Mouse (Mus musculus) hindbrain, postnatal 0 days (tissue): Measurements from ENCODE around the gene Spint1. TPM values are rescaled to one million over a fixed set of nuclear protein-coding genes. Genes with fewer than 3 reads are reported as not detected.

Source experiments
- ATAC-seq: fragments of 200-750 bp; cut with Nextera tagmentation; 2 replicates; pipeline ENCODE4 v1.8.0; 2017; ENCODE audit warnings: mild to moderate bottlenecking, moderate TSS enrichment, moderate library complexity
- DNase-seq: peaks from one replicate; pipeline ENCODE4 v3.0.0-alpha.2; 2015; ENCODE audit warnings: low spot score
- H3K27ac ChIP-seq: fragments of 300-500 bp; sonication (generic); 2 replicates; pipeline ENCODE4 v1.5.1; 2014; ENCODE audit warnings: mild to moderate bottlenecking
- H3K27me3 ChIP-seq: fragments of 300-500 bp; sonication (generic); 2 replicates; pipeline ENCODE4 v1.6.1; 2014; ENCODE audit warnings: low read length, mixed read lengths; ENCODE audit not compliant: insufficient read depth
- H3K36me3 ChIP-seq: fragments of 300-500 bp; sonication (generic); 2 replicates; pipeline ENCODE4 v1.6.1; 2014; ENCODE audit warnings: low read length, mixed read lengths; ENCODE audit not compliant: insufficient read depth
- H3K4me1 ChIP-seq: fragments of 300-500 bp; sonication (generic); 2 replicates; pipeline ENCODE4 v1.6.1; 2014; ENCODE audit warnings: antibody characterized with exemption, low read length, mixed read lengths; ENCODE audit not compliant: insufficient read depth
- H3K4me2 ChIP-seq: fragments of 300-500 bp; sonication (generic); 2 replicates; pipeline ENCODE4 v1.6.1; 2014; ENCODE audit warnings: low read depth, mild to moderate bottlenecking, low read length, moderate library complexity, mixed read lengths
- H3K4me3 ChIP-seq: fragments of 300-500 bp; sonication (generic); 2 replicates; pipeline ENCODE4 v1.5.1; 2014; ENCODE audit warnings: low read length
- H3K9ac ChIP-seq: fragments of 300-500 bp; sonication (generic); replicated peaks from 2 replicates; pipeline ENCODE4 v1.6.1; 2014; ENCODE audit warnings: mild to moderate bottlenecking, low read length, moderate library complexity, mixed read lengths
- H3K9me3 ChIP-seq: fragments of 300-500 bp; sonication (generic); 2 replicates; pipeline ENCODE4 v1.6.1; 2016; ENCODE audit warnings: low read length, mixed read lengths
- CTCF ChIP-seq: IDR thresholded peaks from 2 replicates; pipeline ENCODE4 v1.5.1; 2016; ENCODE audit warnings: antibody characterized with exemption, control low read depth, low read depth
- WGBS: fragments of 180-500 bp; shearing (Covaris S2); extraction: QIAGEN DNeasy Blood & Tissue Kit; methylation state at CpG from one replicate; pipeline ENCODE4 v1.1.7; 2014; 5-methylcytosine and 5-hydroxymethylcytosine counted together
- polyA plus RNA-seq: library from polyadenylated mRNA; unstranded; fragments of >200 nt; fragmentation: Nextera tagmentation; extraction: Ambion mirVana; gene quantifications from 2 replicates; pipeline ENCODE4 v1.2.1, GENCODE M21; 2015
- total RNA-seq: library from RNA; depleted of rRNA; stranded (reverse); fragments of >200 nt; gene quantifications from 2 replicates; pipeline ENCODE4 v1.2.3, GENCODE M21; 2014; rRNA removed

The Spint1 gene
- total and polyA plus RNA-seq, 2 experiments from 2014 or later: 1.1 to 3.0 TPM

- peak; percentile 81 for TF ChIP-seq CTCF
- Histone ChIP-seq H3K4me2 (no peak overlapping the region), H3K9me3 (no peaks in the 10 kb centered on the region), H3K4me3 (no peak overlapping the region), H3K4me1 (peaks cover 4% of the 10 kb centered on the region; the same call in 1 of the 2 replicates), H3K27me3 (no peaks in the 10 kb centered on the region), H3K9ac (no peak overlapping the region), H3K36me3 (peaks cover 34% of the 10 kb centered on the region), H3K27ac (no peak overlapping the region)
- WGBS: 45% methylated on average over 5 of the region's 5 CpGs
- ATAC-seq (no peak), DNase-seq (peak; percentile 84)
These were observed 61.2 kb downstream of the Spint1 start for GRCm38 (mm10) chr2:119298330-119298729.

GRCm38 (mm10) chr2:119298839-119299238 is 61.7 kb downstream of the Spint1 start:
- no peak overlapping the region for H3K4me2 ChIP-seq
- no peak for TF ChIP-seq CTCF
- peaks cover 4% of the 10 kb centered on the region; the same call in 1 of the 2 replicates for H3K4me1 ChIP-seq
- 86% methylated on average over 2 of the region's 2 CpGs for WGBS
- DNase-seq: no peak
- no peak for ATAC-seq
- no peaks in the 10 kb centered on the region for H3K9me3 ChIP-seq
- H3K27me3 ChIP-seq: no peaks in the 10 kb centered on the region
- H3K4me3 ChIP-seq: no peak overlapping the region
- peaks cover 29% of the 10 kb centered on the region; the same call in 1 of the 2 replicates for H3K36me3 ChIP-seq
- no peak overlapping the region for H3K27ac ChIP-seq
- no peak overlapping the region for H3K9ac ChIP-seq

Other genes starting within 250 kb of the Spint1 start
- gene Ccdc32, start 208.0 kb upstream of the Spint1 start, total RNA-seq: 26.1 and 33.1 TPM in 2 replicates
- gene Ccdc32, start 208.0 kb upstream of the Spint1 start, polyA plus RNA-seq: 47.7 and 47.9 TPM in 2 replicates
- 10.4 and 11.2 TPM in 2 replicates for gene Rpusd2, start 202.6 kb upstream of the Spint1 start, total RNA-seq
- 3.3 and 4.5 TPM in 2 replicates for gene Rpusd2, start 202.6 kb upstream of the Spint1 start, polyA plus RNA-seq
- gene Knl1, start 190.2 kb upstream of the Spint1 start, total RNA-seq: 3.0 and 3.7 TPM in 2 replicates
- 10.0 and 14.3 TPM in 2 replicates for gene Knl1, start 190.2 kb upstream of the Spint1 start, polyA plus RNA-seq
- gene Rad51, start 124.6 kb upstream of the Spint1 start, total RNA-seq: 3.6 and 3.8 TPM in 2 replicates
- 9.0 and 9.6 TPM in 2 replicates for gene Rad51, start 124.6 kb upstream of the Spint1 start, polyA plus RNA-seq
- 30.5 and 34.7 TPM in 2 replicates for gene Rmdn3, start 80.3 kb upstream of the Spint1 start, total RNA-seq
- gene Rmdn3, start 80.3 kb upstream of the Spint1 start, polyA plus RNA-seq: 38.7 and 39.8 TPM in 2 replicates
- gene Gchfr, start 69.6 kb upstream of the Spint1 start, total RNA-seq: 9.8 and 17.7 TPM in 2 replicates
- gene Gchfr, start 69.6 kb upstream of the Spint1 start, polyA plus RNA-seq: 16.8 and 19.2 TPM in 2 replicates
- gene Gm14137, start 62.9 kb upstream of the Spint1 start, total RNA-seq: 0.36 TPM in 1 of 2 replicates, not detected in the other
- gene Gm14137, start 62.9 kb upstream of the Spint1 start, polyA plus RNA-seq: 0.28 and 0.29 TPM in 2 replicates
- 26.2 and 35.1 TPM in 2 replicates for gene Zfyve19, start 28.7 kb upstream of the Spint1 start, total RNA-seq
- 50.2 and 53.1 TPM in 2 replicates for gene Zfyve19, start 28.7 kb upstream of the Spint1 start, polyA plus RNA-seq
- 3.0 and 7.1 TPM in 2 replicates for gene Dnajc17, start 28.6 kb upstream of the Spint1 start, total RNA-seq
- 20.3 and 21.9 TPM in 2 replicates for gene Dnajc17, start 28.6 kb upstream of the Spint1 start, polyA plus RNA-seq
- gene Ppp1r14d, start 7.5 kb upstream of the Spint1 start, total RNA-seq: not detected in 2 replicates
- not detected in 2 replicates for gene Ppp1r14d, start 7.5 kb upstream of the Spint1 start, polyA plus RNA-seq
- 28.3 and 28.4 TPM in 2 replicates for gene Rhov, start 33.9 kb downstream of the Spint1 start, total RNA-seq
- gene Rhov, start 33.9 kb downstream of the Spint1 start, polyA plus RNA-seq: 31.8 and 32.6 TPM in 2 replicates
- 32.7 and 34.0 TPM in 2 replicates for gene Vps18, start 51.4 kb downstream of the Spint1 start, total RNA-seq
- 18.3 and 20.5 TPM in 2 replicates for gene Vps18, start 51.4 kb downstream of the Spint1 start, polyA plus RNA-seq
- gene Dll4, start 88.4 kb downstream of the Spint1 start, total RNA-seq: 4.2 and 4.3 TPM in 2 replicates
- gene Dll4, start 88.4 kb downstream of the Spint1 start, polyA plus RNA-seq: 2.4 and 2.6 TPM in 2 replicates
- 12.4 and 22.6 TPM in 2 replicates for gene Chac1, start 113.9 kb downstream of the Spint1 start, total RNA-seq
- gene Chac1, start 113.9 kb downstream of the Spint1 start, polyA plus RNA-seq: 11.4 and 12.6 TPM in 2 replicates
- 12.3 and 13.4 TPM in 2 replicates for gene Ino80, start 240.3 kb downstream of the Spint1 start, total RNA-seq
- 2.3 and 2.7 TPM in 2 replicates for gene Ino80, start 240.3 kb downstream of the Spint1 start, polyA plus RNA-seq